Mouse (Mus musculus) megakaryocyte, embryonic 14.5 days (primary cell): ENCODE measurements around the gene Wipi2.

Experiments
- FLI1 ChIP-seq: IDR thresholded peaks from 2 replicates; pipeline ENCODE4 v1.6.1; 2012; ENCODE audit warnings: low read length, inconsistent platforms, mixed read lengths
- GATA1 ChIP-seq: IDR thresholded peaks from 3 replicates; pipeline ENCODE4 v1.6.1; 2012; ENCODE audit warnings: mixed read lengths, low read length, inconsistent platforms, borderline replicate concordance

- TF ChIP-seq GATA1: no peak
- no peak for TF ChIP-seq FLI1
Measured at GRCm38 (mm10) chr5:142641331-142642051, 14.0 kb downstream of the Wipi2 start.
